Mouse (Mus musculus) left cerebral cortex, postnatal 36 days (tissue): Measurements from ENCODE around the gene Pcgf5. TPM values are rescaled to one million over a fixed set of nuclear protein-coding genes. Genes with fewer than 3 reads are reported as not detected.
A peak's percentile ranks its signal among the peaks of the same experiment; 100 is the strongest.

Experiments
- DNase-seq, 2 experiments: peaks; one replicate each; pipeline ENCODE4 v3.0.0; 2021 to 2022; ENCODE audit warnings: low spot score in 2 of 2, mixed read lengths in 1 of 2
- intact Hi-C: fragments of 180-260 bp; cut with DNase I; formaldehyde crosslinking; loops from one replicate; pipeline ENCODE4 v1.15.1; 2025
- total RNA-seq, 2 experiments: library from RNA; stranded (reverse); gene quantifications; 2 replicates each; pipeline ENCODE4 v1.2.3; 2021

The Pcgf5 gene
- total RNA-seq, 2 experiments from 2014 or later: 20.9 to 25.9 TPM

DNA sequence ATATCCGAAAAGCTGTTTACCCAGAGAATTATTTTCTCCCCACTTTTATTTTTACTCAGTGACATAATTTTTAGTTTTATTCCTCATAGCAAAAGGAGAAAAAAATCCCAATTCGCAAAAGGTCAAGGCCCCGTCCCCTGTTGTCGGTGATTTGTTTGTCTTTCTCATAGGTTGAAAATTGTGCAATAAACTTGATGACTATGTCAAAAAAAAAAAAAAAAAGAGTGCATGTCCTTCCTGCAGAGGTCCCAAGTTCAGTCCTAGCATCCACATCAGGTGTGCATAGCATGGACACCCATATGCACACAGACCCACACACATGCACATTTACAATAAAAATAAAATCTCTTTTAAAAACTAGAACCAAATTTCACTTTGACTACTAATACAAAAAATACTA, 105.3 kb downstream of the Pcgf5 start:
- intact Hi-C loops: no loop called here
- no peak for DNase-seq

DNA sequence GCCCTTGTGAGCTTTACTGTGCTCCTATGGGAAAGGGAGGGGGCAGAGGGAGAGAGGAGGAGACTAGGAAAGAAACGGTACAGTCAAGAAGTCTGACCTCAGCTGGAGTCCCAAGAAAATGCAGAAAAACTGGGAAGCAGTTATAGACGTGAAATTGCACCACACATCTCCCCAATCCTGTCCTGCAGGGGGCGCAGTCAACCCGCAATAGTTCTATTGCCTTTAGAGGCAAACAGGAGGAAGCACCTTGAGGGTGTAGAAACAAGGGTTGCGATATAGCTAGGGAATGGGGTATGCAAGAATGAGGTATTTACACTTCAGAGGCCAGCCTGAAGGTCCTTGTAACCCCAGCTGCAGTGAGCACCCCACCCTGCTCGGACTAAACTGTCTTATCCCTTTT, 122.0 kb downstream of the Pcgf5 start:
- peak; percentile 65 to 70 for DNase-seq
- intact Hi-C loops: loop anchor here (2.0 to 5.0 kb wide), 2 partner anchors 67 to 85 kb away; partner anchors contain the start of gene Hectd2

DNA sequence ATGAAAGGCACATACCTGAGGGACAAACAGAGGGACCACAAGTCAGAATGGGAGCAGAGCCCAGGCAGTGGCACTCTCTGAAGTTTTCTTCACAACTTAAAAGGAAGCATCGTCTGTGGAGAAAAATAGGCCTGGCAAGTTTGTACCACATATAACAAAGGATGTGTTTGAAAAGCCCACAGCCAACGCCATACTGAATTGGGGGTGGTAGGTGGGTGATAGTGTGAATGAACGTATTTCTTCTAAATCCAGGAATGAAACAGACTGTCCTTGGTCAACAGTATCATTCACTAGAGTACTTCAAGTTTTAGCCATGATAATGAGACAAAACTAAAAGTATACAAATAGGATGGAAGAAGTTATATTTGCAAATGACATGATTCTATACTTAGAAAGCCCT, 123.2 kb downstream of the Pcgf5 start:
- no peak for DNase-seq
- intact Hi-C loops: loop anchor here (2.0 to 5.0 kb wide), 2 partner anchors 66 to 83 kb away; partner anchors contain the start of gene Hectd2

DNA sequence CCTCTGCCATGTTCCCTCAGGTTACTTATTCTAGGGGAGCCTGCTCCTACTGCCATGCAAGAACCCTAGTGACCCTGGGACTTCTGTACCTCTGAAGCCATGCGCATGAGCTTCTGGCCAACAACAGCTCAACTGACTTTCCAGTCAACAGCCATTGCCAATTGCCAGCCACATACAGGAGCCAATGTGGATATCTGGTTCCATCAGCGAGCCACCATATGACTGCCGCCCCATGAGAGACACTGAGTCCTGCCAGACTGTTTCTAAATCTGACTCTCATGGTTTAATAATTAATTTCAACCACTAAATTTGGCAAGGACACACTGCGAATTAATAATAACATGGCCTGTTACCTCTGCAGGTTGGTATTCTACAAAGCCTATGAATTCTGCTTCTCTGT, 128.5 kb downstream of the Pcgf5 start:
- DNase-seq: no peak
- intact Hi-C loops: no loop called here

DNA sequence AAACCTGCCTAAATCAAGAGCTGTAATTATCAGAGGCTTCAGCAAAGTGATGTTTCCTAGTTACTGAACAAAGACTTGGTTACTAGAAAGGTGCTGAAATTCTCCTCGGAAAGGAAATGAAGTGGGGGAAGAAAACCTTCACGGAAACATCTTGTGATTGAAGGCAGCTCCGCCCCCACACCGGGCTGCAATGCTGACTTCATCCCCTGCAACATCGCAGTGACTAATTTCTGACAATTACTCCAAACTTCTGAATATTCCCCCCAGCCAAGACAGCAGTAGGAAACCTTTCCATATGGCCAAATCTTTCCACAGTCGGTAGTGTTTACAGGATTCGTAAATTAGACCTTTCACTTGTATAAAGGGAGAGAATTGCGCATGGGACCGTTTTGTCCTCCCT, 129.0 kb downstream of the Pcgf5 start:
- intact Hi-C loops: no loop called here
- peak; percentile 15 to 41 for DNase-seq

DNA sequence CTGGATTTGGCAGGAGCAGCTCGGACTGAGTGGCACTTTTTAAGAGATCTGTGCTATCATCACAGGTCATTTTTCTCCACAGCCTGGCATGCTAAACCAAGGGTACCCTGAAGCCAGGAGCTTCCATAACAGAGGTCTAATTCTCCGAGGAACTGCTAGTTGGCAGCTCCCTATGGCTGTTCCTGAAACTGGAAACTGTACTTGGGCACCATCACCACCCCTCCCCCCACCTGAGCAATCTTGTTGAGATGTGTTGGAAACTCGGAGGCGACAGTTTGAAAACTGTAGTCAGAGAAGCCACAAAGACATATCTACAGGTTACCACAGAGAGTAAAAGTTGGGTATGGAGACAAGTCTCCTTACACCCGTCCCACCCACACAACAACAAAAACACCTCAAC, 129.6 kb downstream of the Pcgf5 start:
- intact Hi-C loops: no loop called here
- DNase-seq: no peak

DNA sequence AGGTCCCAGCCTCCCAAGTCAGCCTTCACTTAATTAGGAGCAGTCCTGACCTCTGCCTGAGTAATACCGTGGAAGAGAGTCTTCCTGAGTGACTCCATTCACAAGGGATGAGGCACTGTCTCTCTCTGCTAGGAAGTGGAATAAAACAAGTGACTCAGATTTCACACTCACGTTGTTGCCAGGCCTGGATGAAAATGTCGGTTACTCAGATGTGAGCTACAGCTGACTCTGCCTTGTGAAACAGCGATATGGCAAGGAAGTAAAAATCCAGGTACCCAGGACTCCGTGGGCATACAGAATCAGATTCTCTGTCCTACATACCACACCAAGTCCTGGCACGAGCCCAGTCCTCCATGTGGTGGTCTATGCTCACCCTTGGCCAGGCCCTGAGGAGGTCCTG, 142.8 kb downstream of the Pcgf5 start:
- DNase-seq: peak; percentile 54 to 55
- intact Hi-C loops: no loop called here

DNA sequence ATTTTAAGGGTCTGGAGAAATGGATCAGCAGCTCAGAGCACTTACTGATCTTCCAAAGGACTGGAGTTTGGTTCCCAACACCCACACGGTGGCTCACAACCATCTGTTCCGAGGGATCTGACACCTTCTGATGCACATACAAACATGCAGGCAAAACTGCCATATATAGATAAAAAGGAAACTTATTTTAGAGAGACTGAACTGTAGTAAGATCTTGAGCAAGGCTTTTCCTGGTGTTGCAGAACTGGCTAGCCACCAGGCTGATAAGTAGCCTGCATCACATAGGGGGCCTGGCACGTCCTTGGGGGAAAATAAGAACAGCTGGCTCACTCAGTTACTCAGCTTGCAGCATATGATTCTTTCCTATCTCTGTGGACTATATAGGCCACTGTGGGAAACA, 147.4 kb downstream of the Pcgf5 start:
- intact Hi-C loops: no loop called here
- DNase-seq: peak in 1 of 2 experiments; percentile 62

DNA sequence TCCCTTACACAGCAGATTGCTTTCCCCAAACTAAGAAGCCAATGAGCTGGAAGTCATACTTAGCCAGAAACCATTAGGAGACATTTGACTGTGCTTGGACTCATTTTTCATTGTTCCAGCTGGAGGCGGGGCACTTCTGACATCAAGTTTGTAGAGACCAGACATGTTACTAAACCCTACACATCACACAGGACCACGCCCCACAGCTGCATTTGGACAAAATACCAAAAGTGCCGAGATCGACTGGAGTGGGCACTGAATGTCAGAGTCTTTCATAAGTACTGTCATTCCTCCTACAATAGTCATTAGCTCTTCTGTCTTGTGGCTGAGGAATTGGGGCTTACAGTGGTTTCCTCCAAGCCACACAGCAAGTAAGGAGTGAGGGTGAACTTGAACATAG, 148.4 kb downstream of the Pcgf5 start:
- intact Hi-C loops: no loop called here
- DNase-seq: no peak

DNA sequence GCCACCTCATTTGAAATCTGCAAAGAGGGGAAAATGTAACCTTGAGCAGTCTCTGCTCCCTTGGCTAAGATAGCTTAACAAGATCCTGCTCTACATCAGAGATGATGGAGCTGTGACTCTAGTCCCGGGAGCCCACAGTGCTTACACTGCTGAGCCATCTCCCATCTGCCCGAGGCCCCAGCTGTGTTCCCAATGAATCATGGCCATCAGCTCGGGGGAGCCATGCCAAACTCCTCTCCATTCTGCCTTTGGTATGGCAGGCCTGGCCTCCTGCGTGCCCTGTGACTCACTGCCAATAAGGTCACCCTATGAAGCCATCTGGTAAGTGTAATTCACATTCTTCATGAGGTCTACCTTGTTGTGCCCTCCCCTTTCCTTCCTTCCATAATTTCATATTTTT, 149.0 kb downstream of the Pcgf5 start:
- intact Hi-C loops: no loop called here
- DNase-seq: no peak

DNA sequence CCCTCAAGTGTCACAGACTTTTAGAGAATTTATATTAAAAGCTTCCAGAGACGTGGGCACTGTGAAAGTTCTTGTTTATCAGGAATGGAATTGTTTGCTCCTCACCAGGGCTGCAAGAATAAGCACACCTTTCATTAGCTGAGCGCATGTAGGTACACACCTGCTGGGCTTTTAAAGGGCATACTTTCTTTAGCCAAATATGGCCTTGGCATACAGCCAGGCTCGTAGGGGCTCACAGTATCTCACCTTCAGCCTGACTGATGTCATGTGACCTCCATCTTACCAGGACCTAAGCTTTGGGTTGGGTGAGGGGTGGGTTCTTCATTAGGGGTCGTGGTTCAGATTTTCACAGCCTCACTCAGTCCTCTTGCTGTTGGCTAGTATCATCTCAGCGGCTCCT, 149.6 kb downstream of the Pcgf5 start:
- intact Hi-C loops: no loop called here
- no peak for DNase-seq

DNA sequence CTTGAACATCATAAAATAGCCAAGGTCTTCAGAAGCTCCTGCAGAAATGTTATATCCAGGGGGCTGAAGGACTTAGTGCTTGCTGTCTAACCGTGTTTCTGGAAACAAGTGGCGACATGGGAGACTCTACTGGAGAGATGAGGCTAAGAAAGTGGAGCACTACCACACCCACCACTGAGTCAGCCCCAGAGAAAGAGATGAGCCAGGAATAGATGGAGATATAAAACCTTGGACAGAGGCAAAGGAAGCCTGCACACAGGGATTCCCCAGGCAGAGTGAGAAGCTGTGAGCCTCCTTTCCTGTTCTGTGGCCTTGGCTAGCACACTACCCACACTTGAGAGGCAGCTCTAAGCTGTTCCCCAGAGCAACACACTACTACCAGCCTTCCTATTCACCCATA, 156.6 kb downstream of the Pcgf5 start:
- no peak for DNase-seq
- intact Hi-C loops: no loop called here

Other genes starting within 250 kb of the Pcgf5 start
- gene Ankrd1, start 228.2 kb upstream of the Pcgf5 start, total RNA-seq: not detected
- gene Hectd2, start 206.3 kb downstream of the Pcgf5 start, total RNA-seq: 10 to 100 TPM; 16.4 to 28.0 TPM